Mouse (Mus musculus) intestine, embryonic 16.5 days (tissue): ENCODE measurements around the gene Bpifb5. TPM values are rescaled to one million over a fixed set of nuclear protein-coding genes. Genes with fewer than 3 reads are reported as not detected.
"Not testable (repeated sequence)": the region's sequence is repeated elsewhere in the genome, so short reads cannot be mapped to it uniquely, and the experiment has no call there.

Source experiments
- ATAC-seq: fragments of 200-750 bp; cut with Nextera tagmentation; 2 replicates; pipeline ENCODE4 v1.8.0; 2017; ENCODE audit warnings: moderate TSS enrichment, moderate library complexity
- H3K27ac ChIP-seq: fragments of 300-500 bp; sonication (generic); 2 replicates; pipeline ENCODE4 v1.5.1; 2014; ENCODE audit warnings: mild to moderate bottlenecking, low read length
- H3K27me3 ChIP-seq: fragments of 300-500 bp; sonication (generic); replicated peaks from 2 replicates; pipeline ENCODE4 v1.6.1; 2014; ENCODE audit warnings: low read length, control low read depth, mixed read lengths; ENCODE audit not compliant: control insufficient read depth, insufficient read depth
- H3K36me3 ChIP-seq: fragments of 300-500 bp; sonication (generic); 2 replicates; pipeline ENCODE4 v1.6.1; 2014; ENCODE audit warnings: low read length, control low read depth; ENCODE audit not compliant: control insufficient read depth, insufficient read depth
- H3K4me1 ChIP-seq: fragments of 300-500 bp; sonication (generic); 2 replicates; pipeline ENCODE4 v1.6.1; 2014; ENCODE audit warnings: low read length, control low read depth, mixed read lengths; ENCODE audit not compliant: control insufficient read depth, insufficient read depth
- H3K4me2 ChIP-seq: fragments of 300-500 bp; sonication (generic); 2 replicates; pipeline ENCODE4 v1.6.1; 2014; ENCODE audit warnings: low read depth, low read length, control low read depth
- H3K4me3 ChIP-seq: fragments of 300-500 bp; sonication (generic); 2 replicates; pipeline ENCODE4 v1.5.1; 2014; ENCODE audit warnings: mild to moderate bottlenecking, low read length
- H3K9ac ChIP-seq: fragments of 300-500 bp; sonication (generic); 2 replicates; pipeline ENCODE4 v1.6.1; 2014; ENCODE audit warnings: low read depth, low read length
- H3K9me3 ChIP-seq: fragments of 300-500 bp; sonication (generic); 2 replicates; pipeline ENCODE4 v1.6.1; 2016; ENCODE audit warnings: low read length, control low read depth; ENCODE audit not compliant: control insufficient read depth
- WGBS: fragments of 180-500 bp; shearing (Covaris S2); extraction: QIAGEN DNeasy Blood & Tissue Kit; methylation state at CpG from one replicate; pipeline ENCODE4 v1.1.7; 2014; 5-methylcytosine and 5-hydroxymethylcytosine counted together
- polyA plus RNA-seq: library from polyadenylated mRNA; unstranded; fragments of >200 nt; fragmentation: Nextera tagmentation; extraction: Ambion mirVana; gene quantifications from 2 replicates; pipeline ENCODE4 v1.2.1, GENCODE M21; 2015

Gene Bpifb5
- polyA plus RNA-seq, 1 experiment from 2014 or later: 0.07 TPM

DNA sequence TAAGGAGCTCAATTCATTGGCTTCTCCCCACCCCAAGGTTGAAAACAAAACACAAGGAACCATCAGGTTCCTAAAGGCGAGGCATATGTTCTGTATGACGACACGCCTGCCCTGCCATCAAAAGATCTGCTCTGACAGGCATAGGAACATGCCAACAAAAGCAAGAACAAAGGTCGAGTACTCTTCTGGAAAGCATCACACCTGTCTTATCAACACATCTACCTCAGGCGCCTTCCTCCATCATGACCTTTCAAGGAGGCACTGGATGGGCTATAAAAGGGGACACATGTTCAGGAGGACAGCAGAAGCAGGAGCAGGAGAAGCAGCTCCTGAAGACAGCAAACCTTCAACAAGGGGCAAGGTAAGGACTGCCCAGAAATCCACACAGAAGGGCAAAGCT is 34.0 kb downstream of the Bpifb5 start, which contains the start of gene Bpifb9a:
Gene Bpifb9a (plus strand): TSS at position 301 of the 400 bp plus-strand sequence.
- ATAC-seq, H3K27me3 ChIP-seq, H3K4me1 ChIP-seq, H3K9me3 ChIP-seq, H3K36me3 ChIP-seq, H3K4me3 ChIP-seq, H3K27ac ChIP-seq, H3K4me2 ChIP-seq, H3K9ac ChIP-seq: not testable (repeated sequence)
- WGBS: 78% methylated on average over 5 of the region's 5 CpGs

DNA sequence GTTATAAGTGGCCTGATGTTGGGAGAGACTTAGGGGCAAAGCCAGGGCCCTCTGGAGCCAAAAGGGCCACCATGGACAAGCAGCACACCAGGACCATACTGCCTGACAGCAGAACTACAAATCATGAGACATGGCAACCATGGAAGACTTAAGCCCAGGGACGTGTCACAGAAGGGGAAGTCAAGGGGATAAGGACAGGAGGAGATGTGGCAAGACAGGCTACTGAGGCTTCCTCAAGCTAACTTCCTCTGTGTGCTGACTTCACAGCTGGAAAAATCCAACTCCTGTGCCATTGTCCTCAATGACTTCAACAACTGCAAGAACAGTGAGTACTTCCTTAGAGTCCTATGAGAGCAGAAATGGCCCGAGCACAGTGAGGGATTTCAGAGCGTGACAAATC is 40.9 kb downstream of the Bpifb5 start:
- not testable (repeated sequence) for H3K9me3 ChIP-seq, H3K27ac ChIP-seq, H3K9ac ChIP-seq, H3K4me1 ChIP-seq, H3K36me3 ChIP-seq, H3K4me2 ChIP-seq, H3K4me3 ChIP-seq, H3K27me3 ChIP-seq, ATAC-seq
- WGBS: 73% methylated on average over 3 of the region's 3 CpGs

Other genes starting within 250 kb of the Bpifb5 start
- gene Bpifa6, start 248.8 kb upstream of the Bpifb5 start, polyA plus RNA-seq: not detected in 2 replicates
- gene Bpifa2, start 215.5 kb upstream of the Bpifb5 start, polyA plus RNA-seq: not detected in 2 replicates
- gene Bpifa3, start 93.4 kb upstream of the Bpifb5 start, polyA plus RNA-seq: not detected in 2 replicates
- gene Bpifa1, start 80.9 kb upstream of the Bpifb5 start, polyA plus RNA-seq: not detected in 2 replicates
- not detected in 2 replicates for gene Bpifa5, start 61.1 kb upstream of the Bpifb5 start, polyA plus RNA-seq
- gene Bpifb1, start 32.9 kb upstream of the Bpifb5 start, polyA plus RNA-seq: 0.10 TPM in 1 of 2 replicates, not detected in the other
- not detected in 2 replicates for gene Bpifb9a, start 34.1 kb downstream of the Bpifb5 start, polyA plus RNA-seq
- not detected in 2 replicates for gene Bpifb9b, start 83.5 kb downstream of the Bpifb5 start, polyA plus RNA-seq
- gene Cdk5rap1, start 149.3 kb downstream of the Bpifb5 start, polyA plus RNA-seq: 16.9 and 18.1 TPM in 2 replicates
- 4.1 and 4.3 TPM in 2 replicates for gene Snta1, start 184.4 kb downstream of the Bpifb5 start, polyA plus RNA-seq
- 21.9 and 23.0 TPM in 2 replicates for gene Cbfa2t2, start 212.7 kb downstream of the Bpifb5 start, polyA plus RNA-seq